Mouse (Mus musculus): ENCODE data around the gene Pcyt1a. TPM values are rescaled to one million over a fixed set of nuclear protein-coding genes. Genes with fewer than 3 reads are reported as not detected.

Gene Pcyt1a
- total RNA-seq, 4 experiments from 2014 or later, result 33.8 to 40.1 (median 35.6) TPM

Other genes with a start within 250 kb of the Pcyt1a start
- gene Fbxo45, start 183.8 kb upstream of the Pcyt1a start, total RNA-seq (2022), result 10 to 100 TPM; 35.9 to 46.6 (median 40.6) TPM
- gene Wdr53, start 183.7 kb upstream of the Pcyt1a start, total RNA-seq (2022), result 10 to 100 TPM; 12.2 to 14.1 (median 12.8) TPM
- under 1 TPM in 2 of 4 experiments, not detected in 2; 0.32 to 0.37 TPM for gene Smco1, start 159.5 kb upstream of the Pcyt1a start, total RNA-seq (2022)
- 10 to 100 TPM; 23.0 to 28.1 (median 27.3) TPM for gene Rnf168, start 153.5 kb upstream of the Pcyt1a start, total RNA-seq (2022)
- 10 to 100 TPM; 50.0 to 60.5 (median 55.1) TPM for gene Ubxn7, start 98.7 kb upstream of the Pcyt1a start, total RNA-seq (2022)
- not detected for gene Tm4sf19, start 30.4 kb upstream of the Pcyt1a start, total RNA-seq (2022)
- 10 to 100 TPM; 12.5 to 17.4 (median 16.3) TPM for gene Tctex1d2, start 11.2 kb upstream of the Pcyt1a start, total RNA-seq (2022)
- gene Slc51a, start 57.0 kb downstream of the Pcyt1a start, total RNA-seq (2022), result not detected
- under 1 TPM in 1 of 4 experiments, not detected in 3; 0.27 TPM for gene Zdhhc19, start 65.3 kb downstream of the Pcyt1a start, total RNA-seq (2022)
- 10 to 100 TPM; 54.4 to 75.4 (median 58.0) TPM for gene Tfrc, start 178.0 kb downstream of the Pcyt1a start, total RNA-seq (2022)
- gene Tnk2, start 213.0 kb downstream of the Pcyt1a start, total RNA-seq (2022), result 100 to 1,000 TPM; 206 to 238 (median 222) TPM